Mouse (Mus musculus): ENCODE results near the gene Flg.

Gene Flg

DNA sequence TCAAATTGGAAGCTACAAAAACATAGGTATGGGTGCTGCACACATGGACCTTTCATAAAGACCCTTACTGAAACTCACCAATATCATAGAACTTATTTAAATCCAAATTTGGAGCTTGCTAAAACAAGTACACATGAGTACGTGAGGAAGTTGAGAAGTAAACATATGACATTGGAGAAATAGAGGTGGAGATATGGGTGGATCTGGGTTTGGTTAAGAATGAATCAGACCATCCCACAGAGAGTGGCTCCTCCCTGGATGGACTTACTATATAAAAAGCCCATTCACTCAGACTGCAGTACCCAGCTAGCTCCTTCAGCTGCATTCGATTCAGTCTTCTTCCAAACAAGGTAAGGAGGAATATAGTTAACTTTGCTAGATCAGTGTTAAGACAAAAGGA is at the start of gene Flg:
TSS of gene Flg (plus strand) at position 301 of the 400 bp plus-strand sequence.
- no peak for DNase-seq (ENCODE audit: low spot score)

DNA sequence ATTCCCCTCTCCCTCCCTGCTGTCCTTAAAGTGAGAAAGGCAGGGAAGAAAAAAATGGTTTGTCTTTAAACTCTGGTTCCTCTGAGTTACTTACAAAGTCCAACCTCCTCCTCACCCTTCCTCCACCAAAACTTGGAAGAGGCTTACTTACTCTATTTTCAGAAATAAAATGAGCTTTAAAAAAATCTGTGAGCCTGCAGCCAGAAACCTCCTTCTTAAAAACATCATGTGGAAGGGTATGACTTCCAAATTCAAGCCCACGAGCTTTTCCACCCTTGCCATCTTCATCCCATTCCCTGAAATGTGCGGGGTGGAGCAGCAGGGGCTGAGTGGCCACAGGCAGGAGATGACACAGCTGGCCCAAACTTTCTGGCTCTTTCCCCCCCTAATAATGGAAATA is 24.2 kb downstream of the Flg start:
- DNase-seq (ENCODE audit: low spot score): no peak

DNA sequence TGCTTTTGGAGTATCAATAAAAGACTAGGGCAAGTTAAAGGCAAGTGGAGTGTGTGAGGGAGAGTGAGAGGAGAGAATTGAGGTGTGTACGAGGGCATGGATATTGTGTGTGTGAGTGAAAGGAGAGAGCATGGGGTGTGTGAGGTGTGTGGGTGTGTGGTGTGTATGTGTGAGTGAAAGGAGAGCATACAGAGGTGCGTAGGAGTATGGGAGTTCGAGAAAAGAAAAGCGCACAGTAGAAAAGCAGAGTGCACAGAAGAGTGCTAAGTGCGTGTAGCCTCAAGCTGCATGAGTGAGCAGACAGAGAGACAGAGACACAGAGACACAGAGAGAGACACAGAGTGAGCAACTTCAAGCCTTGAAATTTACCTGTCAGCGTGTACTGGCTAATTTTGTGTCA is 26.5 kb downstream of the Flg start:
- no peak for DNase-seq (ENCODE audit: low spot score)

DNA sequence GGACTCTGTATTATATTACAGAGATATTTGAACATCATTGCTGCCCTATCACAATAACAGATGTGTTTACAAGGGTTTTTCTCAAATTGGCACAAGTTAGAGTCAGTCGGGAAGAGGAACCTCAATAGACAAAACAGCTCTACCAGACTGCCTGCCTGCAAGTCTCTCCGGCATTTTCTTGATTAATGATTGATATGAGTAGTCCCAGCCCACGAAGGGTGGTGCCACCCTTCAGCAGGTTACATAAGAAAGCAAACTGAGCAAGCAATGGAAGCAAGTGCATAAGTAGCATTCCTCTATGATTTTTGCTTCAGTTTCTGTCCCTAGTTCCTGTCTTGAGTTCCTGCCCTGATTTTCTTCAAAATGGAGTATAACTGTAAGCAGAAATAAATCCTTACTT is 28.6 kb downstream of the Flg start:
- DNase-seq (ENCODE audit: low spot score): no peak

DNA sequence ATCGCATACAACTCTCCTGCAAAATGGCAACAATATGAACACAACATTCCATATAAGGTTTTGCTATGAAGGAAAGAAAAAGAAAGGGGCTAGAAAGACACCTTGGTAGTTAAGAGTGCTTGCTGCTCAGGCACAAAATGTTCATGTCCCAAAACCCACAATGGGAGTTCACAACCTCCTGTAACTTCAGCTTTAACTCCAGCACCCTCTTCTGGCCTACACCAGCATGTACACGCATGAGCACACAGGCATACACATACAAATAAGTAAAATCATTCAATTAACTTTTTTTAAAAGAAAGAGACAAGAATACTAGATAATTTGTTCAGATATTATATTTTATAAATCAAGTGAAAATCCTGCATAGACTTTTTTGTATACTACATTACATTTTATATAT is 32.8 kb downstream of the Flg start:
- DNase-seq (ENCODE audit: low spot score): no peak

- DNase-seq (ENCODE audit: low spot score): no peak
Observed at GRCm38 (mm10) chr3:93311371-93311770, 38.0 kb downstream of the Flg start.

DNA sequence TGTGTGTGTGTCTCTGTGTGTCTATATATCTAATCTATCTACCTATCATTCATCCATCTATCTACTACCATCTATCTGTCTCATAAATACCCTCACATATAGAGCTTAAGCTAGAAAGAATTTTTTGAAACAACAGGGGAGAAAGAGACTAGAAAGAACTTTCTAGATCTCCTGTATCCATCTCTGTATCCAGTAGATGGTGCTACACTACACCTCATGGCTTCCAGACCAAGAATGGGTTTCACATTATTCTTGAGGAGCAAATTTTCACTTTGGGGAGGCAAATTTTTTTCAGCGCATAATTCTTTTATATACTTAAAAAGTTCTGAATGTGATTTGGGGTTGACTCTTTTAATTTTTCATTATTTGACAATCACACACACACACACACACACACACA is 41.1 kb downstream of the Flg start:
- no peak for DNase-seq (ENCODE audit: low spot score)

DNA sequence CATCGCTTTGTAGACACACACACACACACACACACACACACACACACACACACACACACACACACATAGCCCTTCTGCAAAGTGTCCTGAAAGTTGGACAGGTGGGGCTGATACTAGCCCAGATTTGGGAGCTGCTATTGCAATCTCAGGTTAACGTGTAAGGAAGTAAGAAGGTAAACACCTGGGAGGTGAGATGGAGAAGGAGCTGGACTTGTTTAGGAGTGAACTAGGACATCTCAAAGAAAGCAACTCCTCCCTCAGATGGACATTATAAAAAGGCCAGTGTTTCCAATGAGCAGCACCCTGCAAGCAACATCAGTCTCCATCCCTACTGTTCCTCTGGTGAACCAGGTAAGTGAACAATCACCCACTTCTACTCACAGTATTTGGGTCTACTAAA is 46.1 kb downstream of the Flg start, which contains the start of gene Hrnr:
TSS of gene Hrnr (plus strand) at position 301 of the 400 bp plus-strand sequence.
- no peak for DNase-seq (ENCODE audit: low spot score)

GRCm38 (mm10) chr3:93337749-93338148 is 64.4 kb downstream of the Flg start:
- no peak for DNase-seq (ENCODE audit: low spot score)

DNA sequence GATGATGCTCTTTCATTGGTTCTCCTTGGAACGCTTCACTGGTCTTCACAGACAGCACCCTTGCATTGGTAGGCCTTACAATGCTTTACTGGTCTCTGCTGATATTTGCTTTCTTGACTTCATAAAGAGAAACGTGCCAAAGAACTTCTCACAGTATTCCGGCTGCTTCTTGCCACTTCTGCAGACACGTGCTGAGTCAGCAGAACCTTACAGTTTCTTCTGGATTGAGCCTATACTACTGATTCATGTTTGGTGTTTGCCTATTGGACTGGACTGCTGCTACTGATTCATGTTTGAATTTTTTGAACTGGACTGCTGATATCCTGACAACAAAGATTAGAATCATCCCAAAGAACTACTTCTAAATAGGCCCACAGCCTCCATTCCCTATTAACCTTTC is 66.7 kb downstream of the Flg start:
- no peak for DNase-seq (ENCODE audit: low spot score)
